Mouse (Mus musculus): ENCODE data around the gene Srek1. TPM values are rescaled to one million over a fixed set of nuclear protein-coding genes. Genes with fewer than 3 reads are reported as not detected.

Gene Srek1
- polyA plus RNA-seq (2012; rRNA removed) = 82.9 and 95.2 TPM in 2 replicates

GRCm38 (mm10) chr13:103774119-103774757 lies at the start of gene Srek1:
Srek1 (minus strand) TSS chr13:103774608.
- Histone ChIP-seq H3K4me1 (replicated peaks; ENCODE audit: control insufficient read depth, insufficient read depth, low read length) (0 out of 2 replicates have a peak, but pooled peaks cover 2% of the 10 kb centered on the region), H3K27me3 (ENCODE audit: control insufficient read depth, insufficient read depth, low read length) (no peaks in the 10 kb centered on the region), H3K4me3 (ENCODE audit: control insufficient read depth, insufficient read depth, low read length) (peak within 1 kb of the TSS; percentile 85), H3K27ac (ENCODE audit: control insufficient read depth, insufficient read depth, low read length) (peak within 1 kb of the TSS; percentile 83), H3K36me3 (ENCODE audit: control insufficient read depth, insufficient read depth, low read length) (no peaks in the 10 kb centered on the region)
- DNase-seq = peak; percentile 89
- TF ChIP-seq POLR2A (IDR thresholded peaks at IDR 0.05; ENCODE audit: control insufficient read depth, extremely low read depth, insufficient read depth, low read length, poor library complexity) = peak; percentile 75
- TF ChIP-seq CTCF (IDR thresholded peaks at IDR 0.05; ENCODE audit: borderline replicate concordance, control insufficient read depth, extremely low read depth, insufficient read depth, low read length, poor library complexity) = no peak; the same call in 1 of the 2 replicates
- WGBS = under 1% methylated on average over 81 of the region's 81 CpGs

GRCm38 (mm10) chr13:103822270-103822669 lies 47.9 kb upstream of the Srek1 start:
- no peak overlapping the region for H3K27ac ChIP-seq (ENCODE audit: control insufficient read depth, insufficient read depth, low read length)
- TF ChIP-seq POLR2A (IDR thresholded peaks at IDR 0.05; ENCODE audit: control insufficient read depth, extremely low read depth, insufficient read depth, low read length, poor library complexity) (no peak), CTCF (IDR thresholded peaks at IDR 0.05; ENCODE audit: borderline replicate concordance, control insufficient read depth, extremely low read depth, insufficient read depth, low read length, poor library complexity) (no peak)
- H3K4me3 ChIP-seq (ENCODE audit: control insufficient read depth, insufficient read depth, low read length) = no peak overlapping the region
- no peaks in the 10 kb centered on the region for H3K27me3 ChIP-seq (ENCODE audit: control insufficient read depth, insufficient read depth, low read length)
- no peaks in the 10 kb centered on the region for H3K4me1 ChIP-seq (replicated peaks; ENCODE audit: control insufficient read depth, insufficient read depth, low read length)
- peaks cover 26% of the 10 kb centered on the region for H3K36me3 ChIP-seq (ENCODE audit: control insufficient read depth, insufficient read depth, low read length)
- WGBS = 78% methylated on average over 1 of the region's 1 CpGs
- no peak for DNase-seq

- H3K4me3 ChIP-seq (ENCODE audit: control insufficient read depth, insufficient read depth, low read length) = no peak overlapping the region
- TF ChIP-seq CTCF (IDR thresholded peaks at IDR 0.05; ENCODE audit: borderline replicate concordance, control insufficient read depth, extremely low read depth, insufficient read depth, low read length, poor library complexity) (no peak), POLR2A (IDR thresholded peaks at IDR 0.05; ENCODE audit: control insufficient read depth, extremely low read depth, insufficient read depth, low read length, poor library complexity) (no peak)
- H3K27me3 ChIP-seq (ENCODE audit: control insufficient read depth, insufficient read depth, low read length) = no peaks in the 10 kb centered on the region
- no peak for DNase-seq
- no peaks in the 10 kb centered on the region for H3K4me1 ChIP-seq (replicated peaks; ENCODE audit: control insufficient read depth, insufficient read depth, low read length)
- H3K27ac ChIP-seq (ENCODE audit: control insufficient read depth, insufficient read depth, low read length) = no peak overlapping the region
- H3K36me3 ChIP-seq (ENCODE audit: control insufficient read depth, insufficient read depth, low read length) = peaks cover 28% of the 10 kb centered on the region
- WGBS = 95% methylated on average over 5 of the region's 5 CpGs
Measured at GRCm38 (mm10) chr13:103819377-103819776, 45.0 kb upstream of the Srek1 start.

- 96% methylated on average over 3 of the region's 3 CpGs for WGBS
- no peak for TF ChIP-seq POLR2A (IDR thresholded peaks at IDR 0.05; ENCODE audit: control insufficient read depth, extremely low read depth, insufficient read depth, low read length, poor library complexity)
- TF ChIP-seq CTCF (IDR thresholded peaks at IDR 0.05; ENCODE audit: borderline replicate concordance, control insufficient read depth, extremely low read depth, insufficient read depth, low read length, poor library complexity) = no peak
- H3K4me3 ChIP-seq (ENCODE audit: control insufficient read depth, insufficient read depth, low read length) = no peak overlapping the region
- H3K27me3 ChIP-seq (ENCODE audit: control insufficient read depth, insufficient read depth, low read length) = no peaks in the 10 kb centered on the region
- H3K36me3 ChIP-seq (ENCODE audit: control insufficient read depth, insufficient read depth, low read length) = peaks cover 29% of the 10 kb centered on the region
- no peak for DNase-seq
- no peaks in the 10 kb centered on the region for H3K4me1 ChIP-seq (replicated peaks; ENCODE audit: control insufficient read depth, insufficient read depth, low read length)
- no peak overlapping the region for H3K27ac ChIP-seq (ENCODE audit: control insufficient read depth, insufficient read depth, low read length)
Measured at GRCm38 (mm10) chr13:103817935-103818334, 43.5 kb upstream of the Srek1 start.

- 87% methylated on average over 5 of the region's 5 CpGs for WGBS
- H3K4me1 ChIP-seq (replicated peaks; ENCODE audit: control insufficient read depth, insufficient read depth, low read length) = no peaks in the 10 kb centered on the region
Measured at GRCm38 (mm10) chr13:103807464-103807863, 33.1 kb upstream of the Srek1 start.

GRCm38 (mm10) chr13:103806210-103806851 lies 31.9 kb upstream of the Srek1 start:
- no peaks in the 10 kb centered on the region for H3K36me3 ChIP-seq (ENCODE audit: control insufficient read depth, insufficient read depth, low read length)
- WGBS = 92% methylated on average over 6 of the region's 6 CpGs
- TF ChIP-seq POLR2A (IDR thresholded peaks at IDR 0.05; ENCODE audit: control insufficient read depth, extremely low read depth, insufficient read depth, low read length, poor library complexity) (no peak), CTCF (IDR thresholded peaks at IDR 0.05; ENCODE audit: borderline replicate concordance, control insufficient read depth, extremely low read depth, insufficient read depth, low read length, poor library complexity) (no peak)
- H3K27me3 ChIP-seq (ENCODE audit: control insufficient read depth, insufficient read depth, low read length) = no peaks in the 10 kb centered on the region
- no peak for DNase-seq
- H3K4me3 ChIP-seq (ENCODE audit: control insufficient read depth, insufficient read depth, low read length) = no peak overlapping the region
- no peak overlapping the region for H3K27ac ChIP-seq (ENCODE audit: control insufficient read depth, insufficient read depth, low read length)
- no peaks in the 10 kb centered on the region for H3K4me1 ChIP-seq (replicated peaks; ENCODE audit: control insufficient read depth, insufficient read depth, low read length)

More at GRCm38 (mm10) chr13:103807464-103807863, 33.1 kb upstream of the Srek1 start:
- no peak overlapping the region for H3K4me3 ChIP-seq (ENCODE audit: control insufficient read depth, insufficient read depth, low read length)
- H3K27ac ChIP-seq (ENCODE audit: control insufficient read depth, insufficient read depth, low read length) = no peak overlapping the region
- no peak for TF ChIP-seq CTCF (IDR thresholded peaks at IDR 0.05; ENCODE audit: borderline replicate concordance, control insufficient read depth, extremely low read depth, insufficient read depth, low read length, poor library complexity)
- no peak for TF ChIP-seq POLR2A (IDR thresholded peaks at IDR 0.05; ENCODE audit: control insufficient read depth, extremely low read depth, insufficient read depth, low read length, poor library complexity)
- no peaks in the 10 kb centered on the region for H3K27me3 ChIP-seq (ENCODE audit: control insufficient read depth, insufficient read depth, low read length)
- peaks cover under 1% of the 10 kb centered on the region; the same call in 1 of the 2 replicates for H3K36me3 ChIP-seq (ENCODE audit: control insufficient read depth, insufficient read depth, low read length)
- no peak for DNase-seq

Measured in thymus, adult 2 months (tissue).